Mouse (Mus musculus): ENCODE measurements around the gene Plcxd2. TPM values are rescaled to one million over a fixed set of nuclear protein-coding genes. Genes with fewer than 3 reads are reported as not detected.

The Plcxd2 gene
- total and polyA plus RNA-seq, 3 experiments = 0.10 to 0.18 (median 0.18) TPM

DNA sequence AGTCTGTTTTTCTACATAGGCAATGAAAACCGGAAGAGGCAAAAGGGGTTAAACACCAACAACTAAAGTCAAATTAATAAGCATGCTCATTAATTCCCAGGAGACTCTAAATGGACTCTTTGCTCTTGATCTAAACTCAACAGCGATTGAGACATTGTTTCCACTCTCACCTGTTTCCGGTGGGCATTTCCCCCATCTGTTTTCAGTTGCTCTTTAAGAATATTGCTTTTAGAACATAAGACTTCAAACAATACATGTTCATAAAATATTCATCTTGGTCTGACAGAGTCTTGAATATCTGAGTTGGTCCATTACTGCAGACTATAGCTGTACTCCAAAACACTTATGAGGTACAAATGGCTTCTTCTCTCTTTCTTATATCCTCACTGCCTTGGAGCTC is 9.0 kb downstream of the Plcxd2 start:
- Histone ChIP-seq H3K36me3 (ENCODE audit: control insufficient read depth, insufficient read depth, low read length) (no peaks in the 10 kb centered on the region), H3K4me3 (no peak overlapping the region), H3K27me3 (ENCODE audit: control insufficient read depth, insufficient read depth, low read length) (no peaks in the 10 kb centered on the region), H3K27ac (no peak overlapping the region), H3K79me2 (replicated peaks; ENCODE audit: control insufficient read depth, insufficient read depth, low read length) (no peaks in the 10 kb centered on the region), H3K4me1 (ENCODE audit: control insufficient read depth, insufficient read depth, low read length) (no peaks in the 10 kb centered on the region), H3K9ac (ENCODE audit: low read depth, low read length) (no peak overlapping the region)
- DNase-seq = no peak
- TF ChIP-seq EP300 (IDR thresholded peaks at IDR 0.05; ENCODE audit: insufficient read depth, low read depth, low read length) (no peak), POLR2A (IDR thresholded peaks at IDR 0.05; ENCODE audit: insufficient read depth, low read depth, low read length) (no peak), CTCF (IDR thresholded peaks at IDR 0.05) (no peak)
- intact Hi-C loops (cut with DNase I) = no loop called here
- whole genome bisulfite sequencing = 69% methylated on average over 3 of the region's 3 CpGs

DNA sequence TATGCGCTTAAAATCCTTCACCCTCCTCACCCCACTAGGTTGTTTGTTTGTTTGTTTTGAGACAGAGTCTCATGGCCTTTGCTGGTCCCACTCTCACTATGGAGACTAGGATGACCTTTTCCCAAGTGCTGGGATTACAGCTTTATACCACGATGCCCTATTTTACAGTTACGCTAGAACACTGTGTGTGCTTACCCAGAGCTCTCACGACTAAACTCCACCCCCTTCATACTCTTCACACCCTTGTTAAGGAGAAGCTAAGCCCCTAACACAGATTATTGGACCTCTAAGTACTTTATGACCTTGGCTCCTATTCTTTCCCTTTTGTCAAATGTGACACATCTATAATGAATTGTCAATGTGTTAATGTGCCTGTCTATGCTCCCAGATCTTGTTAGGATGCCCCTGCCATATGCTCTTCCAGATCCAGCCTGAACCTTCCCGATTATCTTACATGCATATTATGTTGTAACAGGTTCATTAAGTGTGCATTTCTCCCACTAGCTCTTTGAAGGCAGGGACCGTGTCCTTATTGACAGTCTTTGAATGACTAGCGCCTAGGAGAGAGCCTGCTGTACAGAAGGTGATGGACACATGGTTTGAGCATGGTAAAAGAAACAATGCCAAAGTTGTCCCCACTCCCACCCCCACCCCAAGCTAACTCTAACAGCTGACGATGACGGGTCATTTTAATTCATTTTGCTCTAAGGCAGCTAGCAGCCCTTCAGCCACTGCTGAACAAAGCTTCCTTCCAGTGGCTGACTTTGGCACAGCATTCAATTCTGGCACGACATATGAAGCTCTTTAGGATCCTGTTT is 10.4 kb downstream of the Plcxd2 start:
- no peaks in the 10 kb centered on the region for H3K4me1 ChIP-seq (ENCODE audit: control insufficient read depth, insufficient read depth, low read length)
- no peak overlapping the region for H3K9ac ChIP-seq (ENCODE audit: low read depth, low read length)
- H3K79me2 ChIP-seq (replicated peaks; ENCODE audit: control insufficient read depth, insufficient read depth, low read length) = no peaks in the 10 kb centered on the region
- intact Hi-C loops (cut with DNase I) = no loop called here
- no peak for DNase-seq
- H3K36me3 ChIP-seq (ENCODE audit: control insufficient read depth, insufficient read depth, low read length) = no peaks in the 10 kb centered on the region
- TF ChIP-seq CTCF (IDR thresholded peaks at IDR 0.05) (no peak), EP300 (IDR thresholded peaks at IDR 0.05; ENCODE audit: insufficient read depth, low read depth, low read length) (no peak), POLR2A (IDR thresholded peaks at IDR 0.05; ENCODE audit: insufficient read depth, low read depth, low read length) (no peak)
- no peak overlapping the region for H3K27ac ChIP-seq
- no peaks in the 10 kb centered on the region for H3K27me3 ChIP-seq (ENCODE audit: control insufficient read depth, insufficient read depth, low read length)
- WGBS = 76% methylated on average over 10 of the region's 10 CpGs
- H3K4me3 ChIP-seq = no peak overlapping the region

DNA sequence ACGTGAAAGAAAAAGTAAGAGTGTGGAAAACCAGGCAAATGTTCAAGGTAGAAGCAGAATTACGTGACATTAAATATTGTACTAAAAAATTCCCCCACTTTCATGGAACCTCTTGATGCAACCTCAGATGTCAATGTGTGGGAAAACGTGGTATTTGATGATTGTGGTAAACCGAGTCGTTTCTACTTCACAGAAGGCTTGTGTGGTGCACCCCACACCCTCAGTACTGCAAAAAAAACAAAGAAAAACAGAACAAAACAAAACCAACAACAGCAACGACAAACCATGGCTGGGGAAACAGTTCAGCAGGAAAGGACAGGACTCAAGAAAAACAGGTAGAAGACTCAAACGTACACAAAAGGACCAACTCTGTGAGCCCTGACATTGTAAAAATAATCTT is 11.8 kb downstream of the Plcxd2 start:
- no peaks in the 10 kb centered on the region for H3K36me3 ChIP-seq (ENCODE audit: control insufficient read depth, insufficient read depth, low read length)
- DNase-seq = no peak
- TF ChIP-seq POLR2A (IDR thresholded peaks at IDR 0.05; ENCODE audit: insufficient read depth, low read depth, low read length) (no peak), CTCF (IDR thresholded peaks at IDR 0.05) (no peak), EP300 (IDR thresholded peaks at IDR 0.05; ENCODE audit: insufficient read depth, low read depth, low read length) (no peak)
- 79% methylated on average over 7 of the region's 7 CpGs for WGBS
- no peaks in the 10 kb centered on the region for H3K27me3 ChIP-seq (ENCODE audit: control insufficient read depth, insufficient read depth, low read length)
- no peak overlapping the region for H3K4me3 ChIP-seq
- no peak overlapping the region for H3K27ac ChIP-seq
- H3K79me2 ChIP-seq (replicated peaks; ENCODE audit: control insufficient read depth, insufficient read depth, low read length) = no peaks in the 10 kb centered on the region
- intact Hi-C loops (cut with DNase I) = no loop called here
- no peak overlapping the region for H3K9ac ChIP-seq (ENCODE audit: low read depth, low read length)
- H3K4me1 ChIP-seq (ENCODE audit: control insufficient read depth, insufficient read depth, low read length) = no peaks in the 10 kb centered on the region

DNA sequence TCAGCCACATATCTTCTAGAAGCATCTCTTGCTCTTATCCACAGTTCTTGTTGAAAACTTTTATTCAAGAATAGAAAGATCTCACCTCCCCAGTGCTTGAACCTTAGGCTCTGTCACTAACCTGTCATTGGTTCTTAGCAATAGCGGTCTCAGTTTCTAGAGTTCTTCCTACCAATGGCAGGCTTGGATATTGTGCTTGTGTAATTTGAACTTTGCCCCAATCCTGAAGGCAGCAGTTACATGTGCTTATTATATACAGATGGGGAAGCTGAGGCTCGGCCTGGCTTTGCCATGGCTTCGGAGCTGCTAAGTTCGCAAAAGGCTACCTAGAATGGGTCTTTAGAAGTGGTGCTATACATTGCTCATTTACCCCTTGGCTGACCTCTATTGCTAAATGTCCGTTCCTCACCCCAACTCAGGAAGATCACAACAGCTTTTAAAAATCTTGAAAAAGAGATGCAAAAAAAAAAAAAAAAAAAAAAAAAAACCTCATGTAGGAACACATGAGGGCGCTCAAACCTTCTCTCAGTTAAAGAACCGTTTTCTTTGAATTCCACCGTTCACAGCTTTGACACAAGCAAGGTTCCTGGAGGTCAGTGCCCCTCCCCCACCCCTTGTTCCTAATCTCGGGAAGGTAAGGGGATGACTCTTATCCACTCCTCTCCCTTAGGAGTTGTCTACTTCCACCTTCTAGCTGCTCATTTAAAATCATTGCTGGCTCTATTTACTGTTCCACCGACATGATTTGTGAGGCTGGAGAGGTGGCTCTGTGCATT is 18.9 kb downstream of the Plcxd2 start:
- no peak for DNase-seq
- no peak overlapping the region for H3K27ac ChIP-seq
- no peak overlapping the region for H3K4me3 ChIP-seq
- H3K4me1 ChIP-seq (ENCODE audit: control insufficient read depth, insufficient read depth, low read length) = no peaks in the 10 kb centered on the region
- no peak overlapping the region for H3K9ac ChIP-seq (ENCODE audit: low read depth, low read length)
- WGBS = 53% methylated on average over 10 of the region's 10 CpGs
- H3K27me3 ChIP-seq (ENCODE audit: control insufficient read depth, insufficient read depth, low read length) = no peaks in the 10 kb centered on the region
- H3K36me3 ChIP-seq (ENCODE audit: control insufficient read depth, insufficient read depth, low read length) = no peaks in the 10 kb centered on the region
- no peaks in the 10 kb centered on the region for H3K79me2 ChIP-seq (replicated peaks; ENCODE audit: control insufficient read depth, insufficient read depth, low read length)
- intact Hi-C loops (cut with DNase I) = loop anchor here (1.0 kb wide), 1 partner anchor 31 kb away; no protein-coding TSS in a partner anchor
- peak; percentile 51 for TF ChIP-seq CTCF (IDR thresholded peaks at IDR 0.05)
- TF ChIP-seq POLR2A (IDR thresholded peaks at IDR 0.05; ENCODE audit: insufficient read depth, low read depth, low read length) = no peak

DNA sequence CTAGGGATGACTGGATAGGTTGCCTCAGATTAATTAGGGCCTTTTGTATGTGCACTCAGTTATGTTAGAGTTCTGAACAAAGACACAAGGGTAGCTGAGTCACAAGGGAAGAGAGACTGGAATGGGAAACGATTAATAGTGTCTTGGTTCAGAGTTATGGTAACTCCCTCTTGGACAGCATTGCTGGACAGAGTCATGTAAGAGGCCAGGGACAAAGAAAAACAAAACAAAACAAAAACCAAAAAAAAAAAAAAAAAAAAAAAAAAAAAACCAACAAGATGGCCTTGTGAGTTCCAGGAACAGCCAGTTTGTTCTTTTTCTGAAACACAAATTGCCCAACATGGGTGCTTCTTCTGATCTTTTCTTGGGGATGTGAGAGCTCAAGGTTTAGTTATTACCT is 23.8 kb downstream of the Plcxd2 start:
- no peaks in the 10 kb centered on the region for H3K27me3 ChIP-seq (ENCODE audit: control insufficient read depth, insufficient read depth, low read length)
- H3K4me3 ChIP-seq = no peak overlapping the region
- no peak overlapping the region for H3K9ac ChIP-seq (ENCODE audit: low read depth, low read length)
- H3K27ac ChIP-seq = no peak overlapping the region
- WGBS = 36% methylated on average over 1 of the region's 1 CpGs
- no peak for DNase-seq
- TF ChIP-seq EP300 (IDR thresholded peaks at IDR 0.05; ENCODE audit: insufficient read depth, low read depth, low read length) (no peak), POLR2A (IDR thresholded peaks at IDR 0.05; ENCODE audit: insufficient read depth, low read depth, low read length) (no peak), CTCF (IDR thresholded peaks at IDR 0.05) (no peak)
- no peaks in the 10 kb centered on the region for H3K36me3 ChIP-seq (ENCODE audit: control insufficient read depth, insufficient read depth, low read length)
- no peaks in the 10 kb centered on the region for H3K4me1 ChIP-seq (ENCODE audit: control insufficient read depth, insufficient read depth, low read length)
- no peaks in the 10 kb centered on the region for H3K79me2 ChIP-seq (replicated peaks; ENCODE audit: control insufficient read depth, insufficient read depth, low read length)
- intact Hi-C loops (cut with DNase I) = no loop called here

Measured in heart, adult 2 months (tissue).